Mouse (Mus musculus) intestine, embryonic 15.5 days (tissue): Measurements from ENCODE around the gene Gng12. TPM values are rescaled to one million over a fixed set of nuclear protein-coding genes. Genes with fewer than 3 reads are reported as not detected.

Experiments used
- ATAC-seq: fragments of 200-750 bp; cut with Nextera tagmentation; 2 replicates; pipeline ENCODE4 v1.8.0; 2017; ENCODE audit warnings: moderate TSS enrichment, moderate library complexity
- H3K27ac ChIP-seq: fragments of 300-500 bp; sonication (generic); 2 replicates; pipeline ENCODE4 v1.5.1; 2015; ENCODE audit warnings: mild to moderate bottlenecking, inconsistent platforms
- H3K27me3 ChIP-seq: fragments of 300-500 bp; sonication (generic); replicated peaks from 2 replicates; pipeline ENCODE4 v1.6.1; 2015; ENCODE audit warnings: inconsistent platforms
- H3K36me3 ChIP-seq: fragments of 300-500 bp; sonication (generic); 2 replicates; pipeline ENCODE4 v1.6.1; 2015; ENCODE audit warnings: inconsistent platforms
- H3K4me1 ChIP-seq: fragments of 300-500 bp; sonication (generic); replicated peaks from 2 replicates; pipeline ENCODE4 v1.6.1; 2015; ENCODE audit warnings: inconsistent platforms
- H3K4me2 ChIP-seq: fragments of 300-500 bp; sonication (generic); replicated peaks from 2 replicates; pipeline ENCODE4 v1.6.1; 2015; ENCODE audit warnings: mild to moderate bottlenecking, inconsistent platforms
- H3K4me3 ChIP-seq: fragments of 300-500 bp; sonication (generic); replicated peaks from 2 replicates; pipeline ENCODE4 v1.5.1; 2015; ENCODE audit warnings: inconsistent platforms
- H3K9ac ChIP-seq: fragments of 300-500 bp; sonication (generic); 2 replicates; pipeline ENCODE4 v1.6.1; 2015; ENCODE audit warnings: inconsistent platforms
- H3K9me3 ChIP-seq: fragments of 300-500 bp; sonication (generic); 2 replicates; pipeline ENCODE4 v1.6.1; 2016; ENCODE audit warnings: inconsistent platforms
- WGBS: fragments of 180-500 bp; shearing (Covaris S2); methylation state at CpG from one replicate; pipeline ENCODE4 v1.1.7; 2015; 5-methylcytosine and 5-hydroxymethylcytosine counted together
- polyA plus RNA-seq: library from polyadenylated mRNA; unstranded; fragments of >200 nt; fragmentation: Nextera tagmentation; extraction: Ambion mirVana; gene quantifications from 2 replicates; pipeline ENCODE4 v1.2.1, GENCODE M21; 2015

Gng12 gene
- polyA plus RNA-seq, 1 experiment from 2014 or later: 147 TPM

GRCm38 (mm10) chr6:66897994-66898393 is 1.8 kb downstream of the Gng12 start:
- no peak overlapping the region for H3K9ac ChIP-seq
- 0 out of 2 replicates have a peak overlapping the region, but pooled peaks have one; percentile 83 for H3K27ac ChIP-seq
- no peaks in the 10 kb centered on the region for H3K36me3 ChIP-seq
- peak; percentile 40; the same call in 1 of the 2 replicates for ATAC-seq
- 20% methylated on average over 4 of the region's 4 CpGs for WGBS
- H3K4me2 ChIP-seq: peak overlapping the region; percentile 83
- peaks cover 5% of the 10 kb centered on the region; the same call in 1 of the 2 replicates for H3K4me1 ChIP-seq
- no peaks in the 10 kb centered on the region for H3K27me3 ChIP-seq
- H3K4me3 ChIP-seq: peak overlapping the region; percentile 84
- no peaks in the 10 kb centered on the region for H3K9me3 ChIP-seq

DNA sequence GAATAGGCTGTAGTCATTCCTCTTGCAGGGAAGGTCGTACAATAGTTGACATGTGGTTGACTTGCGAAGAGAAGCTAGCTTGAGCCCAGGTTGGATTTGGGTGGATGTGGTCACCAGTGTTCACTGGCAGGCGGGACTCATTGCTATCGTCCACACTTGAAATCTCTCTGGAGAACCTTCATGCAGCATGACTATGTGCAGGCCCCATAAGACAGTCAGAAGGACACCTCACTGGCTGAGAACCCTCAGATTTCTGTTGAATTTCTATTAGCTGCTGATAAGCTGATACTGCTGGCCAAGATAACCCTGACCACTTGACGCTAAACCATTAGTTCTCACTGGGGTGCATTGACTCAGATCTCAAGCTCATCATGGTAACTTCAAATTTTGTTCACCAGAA is 5.7 kb downstream of the Gng12 start:
- Histone ChIP-seq H3K9ac (no peak overlapping the region), H3K36me3 (no peaks in the 10 kb centered on the region), H3K4me1 (peaks cover 11% of the 10 kb centered on the region), H3K27ac (no peak overlapping the region), H3K27me3 (no peaks in the 10 kb centered on the region), H3K9me3 (no peaks in the 10 kb centered on the region), H3K4me2 (no peak overlapping the region), H3K4me3 (no peak overlapping the region)
- WGBS: 76% methylated on average over 5 of the region's 5 CpGs
- ATAC-seq: no peak

- 78% methylated on average over 9 of the region's 9 CpGs for WGBS
These were observed 7.0 kb downstream of the Gng12 start for GRCm38 (mm10) chr6:66903206-66903605.

DNA sequence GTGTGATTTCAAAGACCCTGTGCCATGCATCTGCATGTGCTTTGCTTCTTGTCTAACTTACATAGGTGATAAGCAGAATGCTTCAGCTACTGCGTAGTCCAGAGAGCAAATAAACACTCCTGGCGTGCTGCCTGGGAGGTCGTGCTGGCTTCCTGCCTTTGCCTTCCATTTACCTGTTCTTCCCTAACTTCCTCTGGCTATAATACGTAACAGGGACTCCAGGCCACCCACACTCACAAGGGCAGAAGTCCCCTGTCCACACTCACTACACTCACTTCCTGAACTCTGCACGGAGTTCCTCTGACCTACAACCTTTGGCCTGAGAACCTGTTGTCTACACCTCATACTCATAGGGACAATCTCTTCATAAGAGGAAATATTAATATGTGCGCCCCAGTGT is 7.5 kb downstream of the Gng12 start:
- peaks cover 18% of the 10 kb centered on the region for H3K4me1 ChIP-seq
- no peak overlapping the region for H3K27ac ChIP-seq
- no peak for ATAC-seq
- no peaks in the 10 kb centered on the region for H3K36me3 ChIP-seq
- H3K4me3 ChIP-seq: no peak overlapping the region
- H3K4me2 ChIP-seq: no peak overlapping the region
- H3K9ac ChIP-seq: no peak overlapping the region
- 47% methylated on average over 6 of the region's 6 CpGs for WGBS
- no peaks in the 10 kb centered on the region for H3K27me3 ChIP-seq
- no peaks in the 10 kb centered on the region for H3K9me3 ChIP-seq

More at GRCm38 (mm10) chr6:66903206-66903605, 7.0 kb downstream of the Gng12 start:
- Histone ChIP-seq H3K4me1 (peaks cover 18% of the 10 kb centered on the region), H3K36me3 (no peaks in the 10 kb centered on the region), H3K27ac (peak overlapping the region; percentile 28; the same call in 1 of the 2 replicates), H3K27me3 (no peaks in the 10 kb centered on the region), H3K4me3 (no peak overlapping the region), H3K4me2 (no peak overlapping the region), H3K9ac (no peak overlapping the region), H3K9me3 (no peaks in the 10 kb centered on the region)
- ATAC-seq: no peak

- H3K4me1 ChIP-seq: peaks cover 22% of the 10 kb centered on the region
- H3K36me3 ChIP-seq: no peaks in the 10 kb centered on the region
- no peaks in the 10 kb centered on the region for H3K9me3 ChIP-seq
- H3K27ac ChIP-seq: no peak overlapping the region
- ATAC-seq: no peak
- no peak overlapping the region for H3K9ac ChIP-seq
- H3K27me3 ChIP-seq: no peaks in the 10 kb centered on the region
- H3K4me3 ChIP-seq: no peak overlapping the region
- 92% methylated on average over 1 of the region's 1 CpGs for WGBS
- H3K4me2 ChIP-seq: no peak overlapping the region
These were observed 10.0 kb downstream of the Gng12 start for GRCm38 (mm10) chr6:66906244-66906643.

GRCm38 (mm10) chr6:66908327-66908973 is 12.3 kb downstream of the Gng12 start:
- Histone ChIP-seq H3K9ac (no peak overlapping the region), H3K4me1 (peaks cover 15% of the 10 kb centered on the region), H3K4me2 (peak overlapping the region; percentile 34), H3K9me3 (no peaks in the 10 kb centered on the region), H3K27ac (peak overlapping the region; percentile 54), H3K36me3 (no peaks in the 10 kb centered on the region), H3K27me3 (no peaks in the 10 kb centered on the region), H3K4me3 (no peak overlapping the region)
- 56% methylated on average over 5 of the region's 5 CpGs for WGBS
- peak; percentile 69 for ATAC-seq

DNA sequence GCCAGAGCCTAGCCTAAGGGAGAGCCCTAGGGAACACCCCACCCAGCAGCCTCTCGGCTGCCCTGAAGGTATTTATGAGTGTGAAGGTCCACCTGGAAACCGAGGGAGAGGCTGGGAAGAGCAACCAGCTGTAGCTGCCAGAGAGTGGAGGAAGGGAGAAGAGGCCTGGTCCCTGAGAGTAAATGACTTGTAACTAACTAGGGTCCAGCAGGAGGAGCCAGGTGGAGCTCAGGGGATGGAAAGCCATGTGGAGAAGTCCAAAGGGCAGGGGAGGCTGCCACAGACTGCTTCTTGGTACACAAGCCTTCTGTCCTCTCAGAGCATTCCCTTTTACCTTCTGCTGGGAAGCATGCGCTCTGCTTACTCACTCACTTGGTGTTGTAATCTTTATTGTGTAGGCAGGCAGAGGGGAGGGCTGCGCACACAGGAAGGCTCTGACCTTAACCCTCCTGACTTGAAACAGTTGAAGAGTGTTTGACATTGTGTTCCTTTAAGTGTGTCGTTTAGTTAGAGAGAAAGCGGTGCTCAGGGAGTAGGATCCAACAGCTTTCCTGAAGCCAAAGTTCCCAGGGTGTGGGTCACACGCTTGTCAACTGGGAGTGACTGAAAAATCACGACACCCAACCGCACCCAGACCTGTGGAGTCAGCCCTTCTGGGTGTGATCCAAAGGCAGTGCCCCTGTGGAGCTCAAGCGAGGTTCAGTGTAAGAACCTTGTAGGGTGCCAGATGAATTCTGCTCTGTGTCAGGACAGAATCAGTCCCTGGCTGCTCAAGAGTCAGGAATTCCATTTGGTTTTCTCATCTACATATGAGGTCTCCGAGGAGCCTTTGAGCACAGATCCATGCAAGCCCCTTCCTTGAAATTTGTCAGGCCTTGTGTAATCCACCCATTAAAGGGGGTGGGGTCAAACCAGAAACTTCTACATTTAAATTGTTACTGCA is 14.6 kb downstream of the Gng12 start:
- WGBS: 27% methylated on average over 11 of the region's 11 CpGs
- H3K9ac ChIP-seq: no peak overlapping the region

GRCm38 (mm10) chr6:66913355-66913754 is 17.2 kb downstream of the Gng12 start:
- Histone ChIP-seq H3K4me1 (peaks cover 7% of the 10 kb centered on the region; the same call in 1 of the 2 replicates), H3K27me3 (no peaks in the 10 kb centered on the region), H3K36me3 (no peaks in the 10 kb centered on the region), H3K27ac (no peak overlapping the region), H3K4me2 (no peak overlapping the region), H3K9me3 (no peaks in the 10 kb centered on the region), H3K4me3 (no peak overlapping the region), H3K9ac (no peak overlapping the region)
- WGBS: 94% methylated on average over 1 of the region's 1 CpGs
- no peak for ATAC-seq

More for the DNA sequence above, 14.6 kb downstream of the Gng12 start:
- Histone ChIP-seq H3K4me1 (peaks cover 13% of the 10 kb centered on the region), H3K36me3 (no peaks in the 10 kb centered on the region), H3K9me3 (no peaks in the 10 kb centered on the region), H3K27me3 (no peaks in the 10 kb centered on the region), H3K27ac (peak overlapping the region; percentile 85), H3K4me2 (peak overlapping the region; percentile 46), H3K4me3 (no peak overlapping the region)
- peak; percentile 92 for ATAC-seq

GRCm38 (mm10) chr6:66915592-66915991 is 19.4 kb downstream of the Gng12 start:
- H3K27ac ChIP-seq: no peak overlapping the region
- no peak overlapping the region for H3K9ac ChIP-seq
- H3K36me3 ChIP-seq: no peaks in the 10 kb centered on the region
- no peaks in the 10 kb centered on the region for H3K27me3 ChIP-seq
- H3K9me3 ChIP-seq: no peaks in the 10 kb centered on the region
- no peak overlapping the region for H3K4me3 ChIP-seq
- ATAC-seq: no peak
- no peak overlapping the region for H3K4me2 ChIP-seq
- 94% methylated on average over 2 of the region's 2 CpGs for WGBS
- H3K4me1 ChIP-seq: no peaks in the 10 kb centered on the region

DNA sequence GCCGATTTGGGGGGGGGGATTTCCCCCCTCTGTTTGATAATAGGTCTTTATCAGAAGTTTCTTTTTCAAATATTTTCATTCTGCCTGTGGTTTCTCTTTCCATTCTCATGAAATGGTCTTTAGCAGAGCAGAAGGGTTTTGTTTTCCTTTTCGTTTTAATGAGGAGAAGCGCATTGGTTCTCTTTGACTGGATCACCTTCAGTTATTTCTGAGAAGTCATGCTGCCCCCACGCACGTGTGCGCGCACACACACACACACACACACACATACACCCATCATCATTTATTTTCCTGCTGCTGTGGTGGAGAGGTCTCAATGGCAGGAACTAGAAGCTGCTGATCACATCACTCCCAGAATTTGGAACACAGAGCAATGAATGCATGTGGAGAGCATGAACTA is 20.8 kb downstream of the Gng12 start:
- Histone ChIP-seq H3K4me1 (no peaks in the 10 kb centered on the region), H3K27ac (no peak overlapping the region), H3K27me3 (no peaks in the 10 kb centered on the region), H3K4me3 (no peak overlapping the region), H3K9ac (no peak overlapping the region), H3K4me2 (no peak overlapping the region), H3K36me3 (no peaks in the 10 kb centered on the region), H3K9me3 (no peaks in the 10 kb centered on the region)
- 92% methylated on average over 7 of the region's 7 CpGs for WGBS
- no peak for ATAC-seq

DNA sequence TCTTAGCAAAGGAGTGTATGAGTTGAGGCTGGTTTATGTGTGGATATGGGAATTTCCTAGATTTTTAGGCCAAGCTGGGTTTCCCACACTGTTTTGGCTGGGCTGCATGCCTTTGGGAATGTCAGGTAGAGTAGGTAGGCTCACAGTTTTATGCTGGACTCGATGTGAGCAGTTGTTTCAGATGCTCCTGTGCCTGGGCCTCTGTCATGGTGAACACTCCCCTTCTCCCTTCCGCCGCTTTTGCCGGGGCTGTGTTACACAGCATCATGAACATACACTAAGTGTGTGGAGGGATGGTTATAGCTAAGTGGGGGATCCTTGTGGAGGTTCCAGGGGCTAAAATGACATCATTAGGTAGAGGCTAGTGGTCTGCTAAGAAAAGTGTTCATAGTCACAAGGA is 24.6 kb downstream of the Gng12 start:
- H3K4me1 ChIP-seq: no peaks in the 10 kb centered on the region; the same call in 1 of the 2 replicates
- 88% methylated on average over 4 of the region's 4 CpGs for WGBS
- no peak overlapping the region for H3K4me3 ChIP-seq
- no peak overlapping the region for H3K4me2 ChIP-seq
- H3K27me3 ChIP-seq: no peaks in the 10 kb centered on the region
- no peak overlapping the region for H3K9ac ChIP-seq
- no peak for ATAC-seq
- no peak overlapping the region for H3K27ac ChIP-seq
- H3K9me3 ChIP-seq: no peaks in the 10 kb centered on the region
- no peaks in the 10 kb centered on the region for H3K36me3 ChIP-seq

GRCm38 (mm10) chr6:66921755-66922154 is 25.6 kb downstream of the Gng12 start:
- Histone ChIP-seq H3K36me3 (no peaks in the 10 kb centered on the region), H3K9ac (no peak overlapping the region), H3K27ac (no peak overlapping the region), H3K9me3 (no peaks in the 10 kb centered on the region), H3K4me3 (no peak overlapping the region), H3K27me3 (no peaks in the 10 kb centered on the region), H3K4me2 (no peak overlapping the region), H3K4me1 (no peaks in the 10 kb centered on the region; the same call in 1 of the 2 replicates)
- no peak for ATAC-seq
- WGBS: 92% methylated on average over 4 of the region's 4 CpGs
